Mouse (Mus musculus): ENCODE data around the gene Ttyh1.

The Ttyh1 gene

DNA sequence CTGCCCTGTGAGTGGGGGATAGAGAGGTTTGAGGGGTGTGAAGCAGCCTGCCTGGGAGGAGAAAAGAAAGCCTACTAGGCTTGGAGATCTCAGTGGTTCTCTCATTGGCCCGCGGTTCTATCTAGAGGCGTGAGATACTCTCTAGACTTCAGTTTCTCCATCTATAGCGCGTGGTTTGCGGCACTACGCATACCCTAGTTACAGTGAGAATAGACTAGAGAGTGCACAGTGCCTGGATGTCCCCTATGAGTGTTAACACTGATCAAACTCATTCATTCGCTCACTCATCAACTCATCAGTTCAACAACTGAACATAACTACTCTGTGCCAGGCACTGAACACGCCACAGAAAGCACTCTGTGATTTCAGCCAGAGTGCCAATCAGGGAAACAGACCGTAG, 3.6 kb downstream of the Ttyh1 start:
- DNase-seq (ENCODE audit: low spot score), result no peak

DNA sequence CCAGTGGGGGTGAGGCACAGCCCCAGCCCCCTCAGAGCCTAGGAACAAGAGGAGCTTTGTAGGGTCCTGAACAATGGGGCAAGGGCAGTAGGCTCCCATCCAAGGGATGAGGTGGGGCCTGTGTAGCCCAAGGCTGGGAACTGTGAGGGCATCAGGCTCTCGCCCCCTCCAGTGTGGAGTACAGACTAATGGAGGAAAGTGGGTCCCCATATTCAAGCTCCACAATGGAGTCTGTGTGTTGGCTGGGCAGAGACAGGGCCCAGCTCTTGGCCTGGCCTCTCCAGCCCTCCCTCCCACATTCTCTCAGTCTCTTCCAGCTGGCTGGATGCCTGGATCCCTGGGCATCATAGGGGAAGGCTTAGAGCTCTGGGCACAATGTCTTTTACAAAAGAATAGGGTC, 4.5 kb downstream of the Ttyh1 start:
- no peak for DNase-seq (ENCODE audit: low spot score)

- DNase-seq (ENCODE audit: low spot score), result peak; percentile 73
Measured at GRCm38 (mm10) chr7:4124315-4124759, 5.1 kb downstream of the Ttyh1 start.

GRCm38 (mm10) chr7:4124856-4125255, 5.6 kb downstream of the Ttyh1 start:
- DNase-seq (ENCODE audit: low spot score), result no peak

- no peak for DNase-seq (ENCODE audit: low spot score)
Measured at GRCm38 (mm10) chr7:4125306-4125705, 6.1 kb downstream of the Ttyh1 start.

GRCm38 (mm10) chr7:4126992-4127785, 8.0 kb downstream of the Ttyh1 start:
- no peak for DNase-seq (ENCODE audit: low spot score)

GRCm38 (mm10) chr7:4127894-4128293, 8.7 kb downstream of the Ttyh1 start:
- no peak for DNase-seq (ENCODE audit: low spot score)

DNA sequence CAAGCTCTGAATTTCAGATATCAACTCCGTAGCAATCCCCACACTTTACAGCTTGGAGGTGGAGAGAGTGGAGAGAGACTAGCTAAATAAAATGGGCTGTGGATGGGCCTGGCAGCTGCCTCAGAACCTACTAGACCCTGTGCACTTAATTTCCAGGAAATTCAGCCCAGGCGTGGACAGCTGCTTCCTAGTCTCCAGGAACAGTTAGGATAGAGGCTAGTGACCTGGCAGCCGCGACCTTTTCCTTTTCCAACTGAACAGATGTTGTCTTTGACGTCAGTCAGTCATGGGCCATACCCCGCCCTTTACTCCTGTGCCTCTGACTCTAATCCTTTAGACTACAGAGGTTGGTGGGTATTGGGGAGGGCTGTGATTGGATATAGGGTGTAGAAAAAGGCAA, 9.7 kb downstream of the Ttyh1 start:
- DNase-seq (ENCODE audit: low spot score), result no peak

- DNase-seq (ENCODE audit: low spot score), result peak; percentile 78
Measured at GRCm38 (mm10) chr7:4130686-4131452, 11.7 kb downstream of the Ttyh1 start.

- no peak for DNase-seq (ENCODE audit: low spot score)
Measured at GRCm38 (mm10) chr7:4131964-4132363, 12.8 kb downstream of the Ttyh1 start.

GRCm38 (mm10) chr7:4132581-4132980, 13.4 kb downstream of the Ttyh1 start:
- DNase-seq (ENCODE audit: low spot score), result no peak

GRCm38 (mm10) chr7:4132998-4133397, 13.8 kb downstream of the Ttyh1 start:
- no peak for DNase-seq (ENCODE audit: low spot score)

DNA sequence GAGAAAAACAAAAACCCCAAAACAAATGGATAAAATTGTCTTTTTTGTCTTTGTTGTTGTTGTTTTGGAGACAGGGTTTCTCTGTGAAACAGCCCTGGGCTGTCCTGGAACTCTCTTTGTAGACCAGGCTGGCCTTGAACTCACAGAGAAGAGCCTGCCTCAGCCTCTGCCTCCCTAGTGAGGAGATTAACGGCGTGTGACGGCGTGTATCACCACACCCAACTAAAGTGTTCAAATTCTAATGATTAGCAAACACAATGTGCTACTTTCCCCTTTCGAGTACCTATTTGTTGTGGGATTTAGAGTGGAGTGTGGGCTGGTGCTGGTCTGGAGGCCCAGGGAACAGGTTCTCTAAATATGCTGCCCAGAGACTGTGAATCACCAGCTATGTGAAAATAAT, 15.7 kb downstream of the Ttyh1 start:
- DNase-seq (ENCODE audit: low spot score), result no peak

GRCm38 (mm10) chr7:4136404-4136770, 17.2 kb downstream of the Ttyh1 start:
- no peak for DNase-seq (ENCODE audit: low spot score)

- peak; percentile 99 for DNase-seq (ENCODE audit: low spot score)
Measured at GRCm38 (mm10) chr7:4136771-4137531, 17.7 kb downstream of the Ttyh1 start, which contains the start of gene Leng8. TSS of gene Leng8 (plus strand) at chr7:4137039.

GRCm38 (mm10) chr7:4137746-4138145, 18.5 kb downstream of the Ttyh1 start:
- no peak for DNase-seq (ENCODE audit: low spot score)

- no peak for DNase-seq (ENCODE audit: low spot score)
Measured at GRCm38 (mm10) chr7:4138181-4138580, 19.0 kb downstream of the Ttyh1 start.

- no peak for DNase-seq (ENCODE audit: low spot score)
Measured at GRCm38 (mm10) chr7:4138671-4139070, 19.5 kb downstream of the Ttyh1 start.

GRCm38 (mm10) chr7:4139391-4139790, 20.2 kb downstream of the Ttyh1 start:
- no peak for DNase-seq (ENCODE audit: low spot score)

DNA sequence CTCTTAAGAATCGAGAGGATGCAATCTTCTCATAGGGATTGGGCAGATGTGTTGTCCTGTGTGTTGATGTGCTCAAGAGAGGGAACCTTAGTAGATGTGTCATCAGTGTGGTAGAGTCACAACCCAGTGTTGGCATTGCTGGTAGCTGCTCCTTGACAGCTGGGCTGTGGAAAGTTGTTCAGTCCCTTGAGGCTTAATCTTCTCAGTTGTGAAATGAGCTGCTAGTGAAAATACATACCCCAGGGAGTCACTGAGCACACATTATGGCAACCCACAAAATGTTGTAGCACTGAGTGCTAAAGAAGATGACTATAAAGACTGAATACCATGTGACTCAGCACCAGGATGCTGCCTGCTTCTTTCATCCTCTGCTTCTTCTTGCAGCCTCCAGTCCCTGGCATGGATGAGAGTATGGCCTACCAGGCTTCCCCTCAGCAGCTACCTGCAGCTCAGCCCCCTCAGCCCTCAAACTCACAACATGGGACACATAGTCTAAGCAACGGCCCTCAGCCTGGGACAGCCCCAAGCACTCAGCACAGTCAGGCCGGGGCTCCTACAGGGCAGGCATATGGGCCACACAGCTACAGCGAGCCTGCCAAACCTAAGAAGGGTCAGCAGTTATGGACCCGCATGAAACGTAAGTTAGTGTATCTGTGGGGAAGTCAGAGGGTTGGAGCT, 22.6 kb downstream of the Ttyh1 start:
- DNase-seq (ENCODE audit: low spot score), result no peak

GRCm38 (mm10) chr7:4142796-4143445, 23.7 kb downstream of the Ttyh1 start:
- DNase-seq (ENCODE audit: low spot score), result no peak
